Mouse (Mus musculus) lung, embryonic 15.5 days (tissue): ENCODE measurements around the gene Rnpepl1. TPM values are rescaled to one million over a fixed set of nuclear protein-coding genes. Genes with fewer than 3 reads are reported as not detected.
"Not testable (repeated sequence)": the region's sequence is repeated elsewhere in the genome, so short reads cannot be mapped to it uniquely, and the experiment has no call there.

Experiments used
- ATAC-seq: fragments of 200-750 bp; cut with Nextera tagmentation; 2 replicates; pipeline ENCODE4 v1.8.0; 2017; ENCODE audit warnings: moderate number of reproducible peaks, borderline replicate concordance; ENCODE audit not compliant: low FRiP score, low TSS enrichment; ENCODE audit errors: extremely low read depth
- H3K27ac ChIP-seq: fragments of 300-500 bp; sonication (generic); 2 replicates; pipeline ENCODE4 v1.5.1; 2015; ENCODE audit warnings: moderate library complexity, mild to moderate bottlenecking, inconsistent platforms
- H3K27me3 ChIP-seq: fragments of 300-500 bp; sonication (generic); 2 replicates; pipeline ENCODE4 v1.6.1; 2015; ENCODE audit warnings: inconsistent platforms
- H3K36me3 ChIP-seq: fragments of 300-500 bp; sonication (generic); 2 replicates; pipeline ENCODE4 v1.6.1; 2015; ENCODE audit warnings: inconsistent platforms
- H3K4me1 ChIP-seq: fragments of 300-500 bp; sonication (generic); 2 replicates; pipeline ENCODE4 v1.6.1; 2015; ENCODE audit warnings: inconsistent platforms
- H3K4me2 ChIP-seq: fragments of 300-500 bp; sonication (generic); 2 replicates; pipeline ENCODE4 v1.6.1; 2015; ENCODE audit warnings: inconsistent platforms, mild to moderate bottlenecking, moderate library complexity
- H3K4me3 ChIP-seq: fragments of 300-500 bp; sonication (generic); 2 replicates; pipeline ENCODE4 v1.5.1; 2015; ENCODE audit warnings: mild to moderate bottlenecking, inconsistent platforms
- H3K9ac ChIP-seq: fragments of 300-500 bp; sonication (generic); 2 replicates; pipeline ENCODE4 v1.6.1; 2015; ENCODE audit warnings: inconsistent platforms
- H3K9me3 ChIP-seq: fragments of 300-500 bp; sonication (generic); 2 replicates; pipeline ENCODE4 v1.6.1; 2016; ENCODE audit warnings: inconsistent platforms
- WGBS: fragments of 180-500 bp; shearing (Covaris S2); methylation state at CpG from one replicate; pipeline ENCODE4 v1.1.7; 2015; 5-methylcytosine and 5-hydroxymethylcytosine counted together
- polyA plus RNA-seq: library from polyadenylated mRNA; unstranded; fragments of >200 nt; fragmentation: Nextera tagmentation; extraction: Ambion mirVana; gene quantifications from 2 replicates; pipeline ENCODE4 v1.2.1, GENCODE M21; 2015

The Rnpepl1 gene
- polyA plus RNA-seq, 1 experiment from 2014 or later = 43.0 TPM

- 60% methylated on average over 5 of the region's 5 CpGs for WGBS
- ATAC-seq = no peak
- Histone ChIP-seq H3K4me3 (no peak within 1 kb of the TSS), H3K9me3 (no peaks in the 10 kb centered on the region), H3K4me1 (no peaks in the 10 kb centered on the region), H3K27ac (no peak within 1 kb of the TSS), H3K36me3 (peaks cover 4% of the 10 kb centered on the region; the same call in 1 of the 2 replicates), H3K9ac (no peak within 1 kb of the TSS), H3K4me2 (no peak within 1 kb of the TSS), H3K27me3 (no peaks in the 10 kb centered on the region)
Observed at GRCm38 (mm10) chr1:92950607-92951006, 40.0 kb downstream of the Rnpepl1 start, which contains the start of gene Gpr35. Gene Gpr35 (plus strand): TSS chr1:92950865.

- H3K9me3 ChIP-seq = no peaks in the 10 kb centered on the region
- H3K27me3 ChIP-seq = no peaks in the 10 kb centered on the region
- H3K4me2 ChIP-seq = no peak overlapping the region
- 62% methylated on average over 2 of the region's 2 CpGs for WGBS
- H3K27ac ChIP-seq = no peak overlapping the region
- H3K9ac ChIP-seq = no peak overlapping the region
- H3K36me3 ChIP-seq = no peaks in the 10 kb centered on the region
- no peaks in the 10 kb centered on the region for H3K4me1 ChIP-seq
- no peak for ATAC-seq
- H3K4me3 ChIP-seq = no peak overlapping the region
Observed at GRCm38 (mm10) chr1:92953641-92954040, 43.1 kb downstream of the Rnpepl1 start.

GRCm38 (mm10) chr1:92956571-92957335 lies 46.2 kb downstream of the Rnpepl1 start:
- not testable (repeated sequence) for H3K9ac ChIP-seq
- WGBS = 2% methylated on average over 11 of the region's 11 CpGs

GRCm38 (mm10) chr1:92958999-92959398 lies 48.4 kb downstream of the Rnpepl1 start:
- ATAC-seq = no peak
- H3K9me3 ChIP-seq = no peaks in the 10 kb centered on the region
- H3K4me1 ChIP-seq = no peaks in the 10 kb centered on the region
- no peak overlapping the region for H3K4me3 ChIP-seq
- H3K27me3 ChIP-seq = no peaks in the 10 kb centered on the region
- no peak overlapping the region for H3K27ac ChIP-seq
- H3K36me3 ChIP-seq = no peaks in the 10 kb centered on the region
- 56% methylated on average over 1 of the region's 1 CpGs for WGBS
- no peak overlapping the region for H3K4me2 ChIP-seq
- no peak overlapping the region for H3K9ac ChIP-seq

More at GRCm38 (mm10) chr1:92956571-92957335, 46.2 kb downstream of the Rnpepl1 start:
- Histone ChIP-seq H3K4me2 (peak overlapping the region; percentile 49), H3K4me3 (peak overlapping the region; percentile 23)
- H3K27ac ChIP-seq, H3K36me3 ChIP-seq, H3K27me3 ChIP-seq, ATAC-seq, H3K4me1 ChIP-seq, H3K9me3 ChIP-seq: not testable (repeated sequence)

GRCm38 (mm10) chr1:92970791-92971190 lies 60.2 kb downstream of the Rnpepl1 start:
- H3K36me3 ChIP-seq, H3K4me1 ChIP-seq, ATAC-seq, H3K4me2 ChIP-seq, H3K4me3 ChIP-seq, H3K9me3 ChIP-seq, H3K27ac ChIP-seq, H3K9ac ChIP-seq, H3K27me3 ChIP-seq: not testable (repeated sequence)
- WGBS = 85% methylated on average over 6 of the region's 6 CpGs

- Histone ChIP-seq H3K4me1 (peaks cover 15% of the 10 kb centered on the region), H3K9me3 (no peaks in the 10 kb centered on the region), H3K27me3 (no peaks in the 10 kb centered on the region), H3K27ac (no peak overlapping the region), H3K9ac (no peak overlapping the region), H3K4me3 (no peak overlapping the region), H3K4me2 (no peak overlapping the region), H3K36me3 (no peaks in the 10 kb centered on the region)
- no peak for ATAC-seq
- 78% methylated on average over 7 of the region's 7 CpGs for WGBS
Observed at GRCm38 (mm10) chr1:92971879-92972795, 61.6 kb downstream of the Rnpepl1 start.

- Histone ChIP-seq H3K4me3 (no peak overlapping the region), H3K27ac (no peak overlapping the region), H3K9me3 (no peaks in the 10 kb centered on the region), H3K9ac (no peak overlapping the region), H3K4me2 (no peak overlapping the region), H3K36me3 (no peaks in the 10 kb centered on the region), H3K27me3 (no peaks in the 10 kb centered on the region; the same call in 1 of the 2 replicates), H3K4me1 (peaks cover 15% of the 10 kb centered on the region)
- ATAC-seq = no peak
- WGBS = 25% methylated on average over 1 of the region's 1 CpGs
Observed at GRCm38 (mm10) chr1:92972854-92973253, 62.3 kb downstream of the Rnpepl1 start.

Other genes with a start within 250 kb of the Rnpepl1 start
- 34.2 and 35.1 TPM in 2 replicates for gene Gpc1, start 79.1 kb upstream of the Rnpepl1 start, polyA plus RNA-seq
- 0.27 and 0.43 TPM in 2 replicates for gene Ankmy1, start 7.9 kb upstream of the Rnpepl1 start, polyA plus RNA-seq
- gene Dusp28, start 3.8 kb upstream of the Rnpepl1 start, polyA plus RNA-seq = 9.9 and 11.5 TPM in 2 replicates
- 27.7 and 30.4 TPM in 2 replicates for gene Capn10, start 23.6 kb downstream of the Rnpepl1 start, polyA plus RNA-seq
- gene Gpr35, start 40.1 kb downstream of the Rnpepl1 start, polyA plus RNA-seq = 0.36 and 0.62 TPM in 2 replicates
- not detected in 2 replicates for gene Aqp12, start 95.6 kb downstream of the Rnpepl1 start, polyA plus RNA-seq
- 6.5 and 10.8 TPM in 2 replicates for gene Kif1a, start 191.2 kb downstream of the Rnpepl1 start, polyA plus RNA-seq
- not detected in 2 replicates for gene Agxt, start 224.5 kb downstream of the Rnpepl1 start, polyA plus RNA-seq